Mouse (Mus musculus) thymus, adult 2 months (tissue): ENCODE data around the gene Aifm1. TPM values are rescaled to one million over a fixed set of nuclear protein-coding genes. Genes with fewer than 3 reads are reported as not detected.

Experiments
- DNase-seq: peaks from one replicate; pipeline ENCODE4 v3.0.0; 2021
- H3K27ac ChIP-seq: fragments of 200-500 bp; 2 replicates; pipeline ENCODE4 v1.5.1; 2012; ENCODE audit warnings: low read length, control low read depth; ENCODE audit not compliant: control insufficient read depth, insufficient read depth
- H3K27me3 ChIP-seq: fragments of 200-500 bp; 2 replicates; pipeline ENCODE4 v1.6.1; 2012; ENCODE audit warnings: mild to moderate bottlenecking, low read length, moderate library complexity, mixed read lengths; ENCODE audit not compliant: control insufficient read depth, insufficient read depth
- H3K36me3 ChIP-seq: fragments of 200-500 bp; 2 replicates; pipeline ENCODE4 v1.6.1; 2012; ENCODE audit warnings: mild to moderate bottlenecking, low read length, moderate library complexity; ENCODE audit not compliant: control insufficient read depth, insufficient read depth
- H3K4me1 ChIP-seq: fragments of 200-500 bp; replicated peaks from 2 replicates; pipeline ENCODE4 v1.6.1; 2012; ENCODE audit warnings: low read length; ENCODE audit not compliant: control insufficient read depth, insufficient read depth
- H3K4me3 ChIP-seq: fragments of 200-500 bp; 2 replicates; pipeline ENCODE4 v1.5.1; 2012; ENCODE audit warnings: mild to moderate bottlenecking, low read length, control low read depth, moderate library complexity; ENCODE audit not compliant: control insufficient read depth, insufficient read depth
- CTCF ChIP-seq: fragments of 200-500 bp; IDR thresholded peaks from 2 replicates; pipeline ENCODE4 v1.5.1; 2012; ENCODE audit warnings: mild to moderate bottlenecking, control low read depth, low read length, moderate library complexity, borderline replicate concordance; ENCODE audit not compliant: control insufficient read depth, poor library complexity, insufficient read depth; ENCODE audit errors: extremely low read depth
- POLR2A ChIP-seq: fragments of 200-500 bp; IDR thresholded peaks from 2 replicates; pipeline ENCODE4 v1.6.1; 2012; ENCODE audit warnings: mild to moderate bottlenecking, low read length, control low read depth, moderate library complexity; ENCODE audit not compliant: control insufficient read depth, poor library complexity, insufficient read depth; ENCODE audit errors: extremely low read depth
- WGBS: fragments of 180-500 bp; shearing (Covaris S2); methylation state at CpG from one replicate; pipeline ENCODE4 v1.1.7; 2018; 5-methylcytosine and 5-hydroxymethylcytosine counted together
- polyA plus RNA-seq: library from polyadenylated mRNA; depleted of rRNA; stranded (reverse); fragments of >200 nt; gene quantifications from 2 replicates; pipeline ENCODE4 v1.2.3, GENCODE M21; 2012; rRNA removed

Aifm1 gene
- polyA plus RNA-seq, result 11.8 and 12.1 TPM in 2 replicates

- TF ChIP-seq POLR2A (no peak), CTCF (no peak)
- Histone ChIP-seq H3K4me3 (peak within 1 kb of the TSS; percentile 99), H3K27me3 (no peaks in the 10 kb centered on the region), H3K4me1 (0 out of 2 replicates have a peak, but pooled peaks cover 2% of the 10 kb centered on the region), H3K27ac (no peak within 1 kb of the TSS), H3K36me3 (no peaks in the 10 kb centered on the region)
- peak; percentile 85 for DNase-seq
- WGBS, result 1% methylated on average over 44 of the region's 45 CpGs
Measured at GRCm38 (mm10) chrX:48513166-48513807, at the start of gene Aifm1. Gene Aifm1, minus strand, starts transcription at chrX:48513563.

- Histone ChIP-seq H3K27ac (no peak overlapping the region), H3K27me3 (no peaks in the 10 kb centered on the region), H3K4me1 (no peaks in the 10 kb centered on the region), H3K4me3 (no peak overlapping the region), H3K36me3 (no peaks in the 10 kb centered on the region)
- 62% methylated on average over 3 of the region's 3 CpGs for WGBS
- TF ChIP-seq CTCF (no peak), POLR2A (no peak)
- peak; percentile 60 for DNase-seq
Measured at GRCm38 (mm10) chrX:48532175-48532574, 18.8 kb upstream of the Aifm1 start.

GRCm38 (mm10) chrX:48526435-48526834, 13.1 kb upstream of the Aifm1 start:
- Histone ChIP-seq H3K4me3 (no peak overlapping the region), H3K27me3 (no peaks in the 10 kb centered on the region), H3K4me1 (no peaks in the 10 kb centered on the region), H3K36me3 (no peaks in the 10 kb centered on the region), H3K27ac (no peak overlapping the region)
- no peak for DNase-seq
- TF ChIP-seq CTCF (no peak), POLR2A (no peak)
- 31% methylated on average over 1 of the region's 3 CpGs for WGBS

GRCm38 (mm10) chrX:48525866-48526265, 12.5 kb upstream of the Aifm1 start:
- H3K27ac ChIP-seq, result no peak overlapping the region
- H3K4me1 ChIP-seq, result no peaks in the 10 kb centered on the region
- no peak for DNase-seq
- TF ChIP-seq POLR2A (no peak), CTCF (no peak)
- H3K36me3 ChIP-seq, result no peaks in the 10 kb centered on the region
- H3K27me3 ChIP-seq, result no peaks in the 10 kb centered on the region
- 84% methylated on average over 8 of the region's 8 CpGs for WGBS
- H3K4me3 ChIP-seq, result no peak overlapping the region

- TF ChIP-seq POLR2A, result no peak
- no peak for TF ChIP-seq CTCF
- 77% methylated on average over 1 of the region's 1 CpGs for WGBS
- H3K36me3 ChIP-seq, result no peaks in the 10 kb centered on the region
- no peak overlapping the region for H3K27ac ChIP-seq
- H3K4me1 ChIP-seq, result no peaks in the 10 kb centered on the region
- H3K4me3 ChIP-seq, result no peak overlapping the region
- no peaks in the 10 kb centered on the region for H3K27me3 ChIP-seq
- no peak for DNase-seq
Measured at GRCm38 (mm10) chrX:48525332-48525731, 12.0 kb upstream of the Aifm1 start.

GRCm38 (mm10) chrX:48523512-48523911, 10.1 kb upstream of the Aifm1 start:
- 69% methylated on average over 3 of the region's 3 CpGs for WGBS
- DNase-seq, result no peak
- Histone ChIP-seq H3K4me3 (no peak overlapping the region), H3K27me3 (no peaks in the 10 kb centered on the region), H3K27ac (no peak overlapping the region), H3K36me3 (no peaks in the 10 kb centered on the region), H3K4me1 (peaks cover 10% of the 10 kb centered on the region; the same call in 1 of the 2 replicates)
- TF ChIP-seq CTCF (no peak), POLR2A (no peak)

- no peaks in the 10 kb centered on the region for H3K27me3 ChIP-seq
- H3K4me3 ChIP-seq, result no peak overlapping the region
- no peaks in the 10 kb centered on the region for H3K36me3 ChIP-seq
- no peak for DNase-seq
- no peak for TF ChIP-seq CTCF
- no peak for TF ChIP-seq POLR2A
- WGBS, result 92% methylated on average over 3 of the region's 3 CpGs
- no peak overlapping the region for H3K27ac ChIP-seq
- H3K4me1 ChIP-seq, result peaks cover 13% of the 10 kb centered on the region; the same call in 1 of the 2 replicates
Measured at GRCm38 (mm10) chrX:48521651-48522050, 8.3 kb upstream of the Aifm1 start.
